Mouse (Mus musculus) liver, adult 2 months (tissue): ENCODE results near the gene Bdnf. TPM values are rescaled to one million over a fixed set of nuclear protein-coding genes. Genes with fewer than 3 reads are reported as not detected.

Source experiments
- DNase-seq: peaks from one replicate; pipeline ENCODE4 v3.0.0-alpha.2; 2011; ENCODE audit warnings: low read depth, low spot score; ENCODE audit errors: extremely low read depth
- H3K27ac ChIP-seq: fragments of 200-500 bp; replicated peaks from 2 replicates; pipeline ENCODE4 v1.5.1; 2012; ENCODE audit warnings: low read depth, mild to moderate bottlenecking, control low read depth, inconsistent platforms, low read length; ENCODE audit not compliant: insufficient read depth
- H3K27me3 ChIP-seq: fragments of 200-500 bp; 2 replicates; pipeline ENCODE4 v1.6.1; 2012; ENCODE audit warnings: mild to moderate bottlenecking, moderate library complexity, low read length, inconsistent platforms; ENCODE audit not compliant: control insufficient read depth, insufficient read depth
- H3K36me3 ChIP-seq: fragments of 200-500 bp; 2 replicates; pipeline ENCODE4 v1.6.1; 2012; ENCODE audit warnings: low read length, inconsistent platforms; ENCODE audit not compliant: control insufficient read depth, insufficient read depth
- H3K4me1 ChIP-seq: fragments of 200-500 bp; 2 replicates; pipeline ENCODE4 v1.6.1; 2011; ENCODE audit warnings: low read length; ENCODE audit not compliant: control insufficient read depth, insufficient read depth
- H3K4me3 ChIP-seq: fragments of 200-500 bp; 2 replicates; pipeline ENCODE4 v1.5.1; 2011; ENCODE audit warnings: low read depth, mild to moderate bottlenecking, control low read depth, low read length, moderate library complexity; ENCODE audit not compliant: insufficient read depth
- H3K79me2 ChIP-seq: fragments of 200-500 bp; 2 replicates; pipeline ENCODE4 v1.6.1; 2012; ENCODE audit warnings: inconsistent platforms, mild to moderate bottlenecking, low read length, moderate library complexity; ENCODE audit not compliant: control insufficient read depth, insufficient read depth
- H3K9ac ChIP-seq: fragments of 200-500 bp; 2 replicates; pipeline ENCODE4 v1.6.1; 2012; ENCODE audit warnings: low read depth, mild to moderate bottlenecking, control low read depth, inconsistent platforms, low read length
- CTCF ChIP-seq: fragments of 200-500 bp; IDR thresholded peaks from 2 replicates; pipeline ENCODE4 v1.5.1; 2011; ENCODE audit warnings: low read depth, low read length, control low read depth
- POLR2A ChIP-seq: fragments of 200-500 bp; IDR thresholded peaks from 2 replicates; pipeline ENCODE4 v1.6.1; 2011; ENCODE audit warnings: low read length, control low read depth; ENCODE audit not compliant: insufficient read depth; ENCODE audit errors: extremely low read depth
- WGBS: fragments of 180-500 bp; shearing (Covaris S2); methylation state at CpG from one replicate; pipeline ENCODE4 v1.1.7; 2018; 5-methylcytosine and 5-hydroxymethylcytosine counted together
- polyA plus RNA-seq: library from polyadenylated mRNA; depleted of rRNA; stranded (reverse); fragments of >200 nt; gene quantifications from 2 replicates; pipeline ENCODE4 v1.2.3, GENCODE M21; 2012
- total RNA-seq: library from RNA; depleted of rRNA; stranded (reverse); fragments of >200 nt; gene quantifications from 2 replicates; pipeline ENCODE4 v1.2.3, GENCODE M21; 2014

Bdnf gene
- total and polyA plus RNA-seq, 2 experiments: 0.09 to 0.83 TPM

DNA sequence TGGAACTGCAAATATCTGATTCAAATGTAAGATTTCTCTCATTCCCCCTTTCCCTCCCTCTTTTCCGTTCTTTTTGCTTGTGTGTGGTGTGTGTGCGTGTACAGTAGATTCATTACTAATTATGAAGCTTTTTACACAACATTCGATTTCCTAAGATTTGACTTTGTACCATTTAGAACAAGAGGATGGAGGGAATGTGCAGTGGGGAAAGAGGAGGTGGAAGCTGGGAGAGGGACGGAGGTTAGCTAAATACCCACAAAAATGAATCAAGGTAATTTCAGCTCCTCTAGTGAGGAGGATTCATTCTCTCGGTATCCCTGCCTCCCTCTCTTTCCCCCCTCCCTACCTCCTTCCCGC lies 2.1 kb downstream of the Bdnf start:
- H3K36me3 ChIP-seq: no peaks in the 10 kb centered on the region
- H3K9ac ChIP-seq: no peak overlapping the region
- no peak for TF ChIP-seq CTCF
- no peak for TF ChIP-seq POLR2A
- WGBS: 1% methylated on average over 6 of the region's 6 CpGs
- no peaks in the 10 kb centered on the region; the same call in 1 of the 2 replicates for H3K4me1 ChIP-seq
- DNase-seq: no peak
- H3K27ac ChIP-seq: no peak overlapping the region
- H3K79me2 ChIP-seq: no peaks in the 10 kb centered on the region
- H3K27me3 ChIP-seq: peaks cover 12% of the 10 kb centered on the region
- no peak overlapping the region for H3K4me3 ChIP-seq

GRCm38 (mm10) chr2:109677221-109678089 lies 3.0 kb downstream of the Bdnf start:
- no peaks in the 10 kb centered on the region; the same call in 1 of the 2 replicates for H3K4me1 ChIP-seq
- H3K9ac ChIP-seq: no peak overlapping the region
- no peak for DNase-seq
- no peak for TF ChIP-seq POLR2A
- TF ChIP-seq CTCF: no peak
- H3K79me2 ChIP-seq: no peaks in the 10 kb centered on the region
- H3K27ac ChIP-seq: no peak overlapping the region
- WGBS: 4% methylated on average over 50 of the region's 50 CpGs
- no peaks in the 10 kb centered on the region for H3K36me3 ChIP-seq
- no peak overlapping the region for H3K4me3 ChIP-seq
- peaks cover 12% of the 10 kb centered on the region for H3K27me3 ChIP-seq

GRCm38 (mm10) chr2:109678090-109678409 lies 3.5 kb downstream of the Bdnf start:
- Histone ChIP-seq H3K4me3 (no peak overlapping the region), H3K27ac (no peak overlapping the region), H3K9ac (no peak overlapping the region), H3K36me3 (no peaks in the 10 kb centered on the region), H3K4me1 (no peaks in the 10 kb centered on the region; the same call in 1 of the 2 replicates), H3K79me2 (no peaks in the 10 kb centered on the region), H3K27me3 (peaks cover 12% of the 10 kb centered on the region)
- no peak for DNase-seq
- WGBS: 3% methylated on average over 17 of the region's 18 CpGs
- TF ChIP-seq POLR2A (no peak), CTCF (no peak)

DNA sequence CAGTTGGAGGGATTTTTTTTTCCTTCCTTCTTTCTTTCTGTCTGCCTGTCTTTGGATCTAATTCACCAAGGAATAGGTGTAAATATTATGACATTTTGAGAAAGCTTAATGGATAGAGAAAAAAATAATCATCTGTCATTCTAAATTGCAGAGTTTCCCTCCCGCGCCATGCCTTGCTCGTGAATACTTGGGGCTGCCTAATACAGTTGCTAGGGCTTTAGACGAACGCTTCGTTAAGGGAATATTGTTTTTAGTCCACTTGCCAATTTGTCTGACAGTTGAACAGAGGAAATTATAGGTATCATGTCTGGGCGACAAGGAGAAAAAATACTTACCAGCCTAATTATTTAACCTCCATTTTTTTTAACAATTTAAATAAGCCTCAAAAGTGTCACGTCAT lies 4.0 kb downstream of the Bdnf start:
- no peaks in the 10 kb centered on the region; the same call in 1 of the 2 replicates for H3K4me1 ChIP-seq
- H3K79me2 ChIP-seq: no peaks in the 10 kb centered on the region
- DNase-seq: no peak
- WGBS: 9% methylated on average over 8 of the region's 8 CpGs
- H3K27me3 ChIP-seq: peaks cover 12% of the 10 kb centered on the region
- H3K27ac ChIP-seq: no peak overlapping the region
- H3K4me3 ChIP-seq: no peak overlapping the region
- TF ChIP-seq POLR2A: no peak
- TF ChIP-seq CTCF: no peak
- no peak overlapping the region for H3K9ac ChIP-seq
- H3K36me3 ChIP-seq: no peaks in the 10 kb centered on the region

GRCm38 (mm10) chr2:109679446-109679845 lies 4.9 kb downstream of the Bdnf start:
- TF ChIP-seq CTCF (no peak), POLR2A (no peak)
- Histone ChIP-seq H3K27ac (no peak overlapping the region), H3K4me3 (no peak overlapping the region), H3K9ac (no peak overlapping the region), H3K36me3 (no peaks in the 10 kb centered on the region), H3K4me1 (peaks cover 3% of the 10 kb centered on the region; the same call in 1 of the 2 replicates), H3K79me2 (no peaks in the 10 kb centered on the region), H3K27me3 (peaks cover 12% of the 10 kb centered on the region)
- WGBS: 69% methylated on average over 2 of the region's 2 CpGs
- DNase-seq: no peak

DNA sequence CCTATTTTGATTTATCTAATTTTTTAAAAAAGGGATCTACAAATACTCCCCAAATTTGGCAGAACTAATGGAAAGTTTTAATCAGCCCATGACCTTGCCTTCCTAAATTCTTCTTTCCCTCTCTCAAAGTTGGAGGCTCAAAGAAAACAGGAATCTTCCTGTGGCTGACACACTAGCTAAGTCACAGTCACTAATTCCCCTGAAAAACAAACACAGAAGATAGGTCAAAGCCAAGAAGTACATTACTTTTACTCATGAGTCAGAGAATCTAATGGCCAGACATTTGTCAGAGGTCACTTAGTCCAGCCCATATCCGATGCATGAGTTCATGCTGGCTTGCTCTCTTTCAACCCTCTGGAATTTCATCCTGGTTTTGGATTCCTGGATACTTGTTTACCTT lies 6.6 kb downstream of the Bdnf start:
- TF ChIP-seq POLR2A (no peak), CTCF (no peak)
- Histone ChIP-seq H3K79me2 (no peaks in the 10 kb centered on the region), H3K36me3 (no peaks in the 10 kb centered on the region), H3K9ac (no peak overlapping the region), H3K27ac (no peak overlapping the region), H3K4me1 (peaks cover 3% of the 10 kb centered on the region; the same call in 1 of the 2 replicates), H3K27me3 (peaks cover 11% of the 10 kb centered on the region), H3K4me3 (no peak overlapping the region)
- 69% methylated on average over 1 of the region's 1 CpGs for WGBS
- no peak for DNase-seq
